Mouse (Mus musculus): ENCODE results near the gene Taf3.

DNA sequence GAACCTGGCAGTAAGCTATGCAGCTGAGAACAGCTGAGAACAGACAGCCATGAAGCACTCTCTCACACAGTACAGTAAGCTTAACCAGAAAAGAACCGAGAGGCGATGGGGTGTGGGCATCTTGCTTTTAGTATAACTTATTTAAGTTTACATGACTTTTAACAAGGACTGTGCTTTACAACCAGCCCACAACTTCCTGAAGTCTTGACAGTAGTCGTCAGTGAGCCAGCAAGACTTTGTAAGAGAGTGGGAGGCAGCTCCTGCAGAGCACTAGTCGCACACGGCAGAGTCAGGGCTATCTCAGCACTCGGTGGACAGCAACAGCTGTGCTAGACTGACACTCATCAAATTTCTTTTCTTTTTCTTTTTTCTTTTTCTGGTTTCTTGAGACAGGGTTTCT is 24.1 kb downstream of the Taf3 start:
- TF ChIP-seq CTCF (IDR thresholded peaks at IDR 0.05; ENCODE audit: low read depth): no peak
- TF ChIP-seq EP300 (IDR thresholded peaks at IDR 0.05; ENCODE audit: low read depth): no peak
